Mouse (Mus musculus): Measurements from ENCODE around the gene Bsn. TPM values are rescaled to one million over a fixed set of nuclear protein-coding genes. Genes with fewer than 3 reads are reported as not detected.

Gene Bsn
- polyA plus RNA-seq, 1 experiment from 2014 or later = 0.36 TPM

GRCm38 (mm10) chr9:108121170-108121969 is 68.8 kb downstream of the Bsn start:
- Histone ChIP-seq H3K4me1 (peaks cover 19% of the 10 kb centered on the region), H3K9ac (no peak overlapping the region), H3K9me3 (no peaks in the 10 kb centered on the region), H3K4me3 (no peak overlapping the region), H3K4me2 (no peak overlapping the region), H3K27me3 (replicated peaks) (peaks cover 5% of the 10 kb centered on the region; the same call in 1 of the 2 replicates), H3K27ac (replicated peaks) (no peak overlapping the region), H3K36me3 (no peaks in the 10 kb centered on the region)
- 82% methylated on average over 10 of the region's 10 CpGs for WGBS
- no peak for ATAC-seq (ENCODE audit: extremely low read depth, insufficient number of reproducible peaks, low FRiP score, low TSS enrichment)

- 85% methylated on average over 8 of the region's 8 CpGs for WGBS
- peaks cover 12% of the 10 kb centered on the region for H3K27me3 ChIP-seq (replicated peaks)
- no peak overlapping the region for H3K4me3 ChIP-seq
- H3K9ac ChIP-seq = no peak overlapping the region
- no peaks in the 10 kb centered on the region for H3K9me3 ChIP-seq
- H3K36me3 ChIP-seq = no peaks in the 10 kb centered on the region
- peak overlapping the region; percentile 85; the same call in 1 of the 2 replicates for H3K27ac ChIP-seq (replicated peaks)
- H3K4me2 ChIP-seq = peak overlapping the region; percentile 31; the same call in 1 of the 2 replicates
- ATAC-seq (ENCODE audit: extremely low read depth, insufficient number of reproducible peaks, low FRiP score, low TSS enrichment) = no peak
- H3K4me1 ChIP-seq = peaks cover 19% of the 10 kb centered on the region
These were observed 69.5 kb downstream of the Bsn start for GRCm38 (mm10) chr9:108120671-108121070.

- ATAC-seq (ENCODE audit: extremely low read depth, insufficient number of reproducible peaks, low FRiP score, low TSS enrichment) = peak; percentile 76; the same call in 1 of the 2 replicates
- peak overlapping the region; percentile 76 for H3K9ac ChIP-seq
- H3K27ac ChIP-seq (replicated peaks) = peak overlapping the region; percentile 85
These were observed 70.2 kb downstream of the Bsn start for GRCm38 (mm10) chr9:108119891-108120411.

GRCm38 (mm10) chr9:108117143-108117542 is 73.0 kb downstream of the Bsn start:
- H3K36me3 ChIP-seq = no peaks in the 10 kb centered on the region
- peaks cover 47% of the 10 kb centered on the region for H3K27me3 ChIP-seq (replicated peaks)
- H3K9me3 ChIP-seq = no peaks in the 10 kb centered on the region
- 0 out of 2 replicates have a peak overlapping the region, but pooled peaks have one; percentile 6 for H3K9ac ChIP-seq
- H3K27ac ChIP-seq (replicated peaks) = no peak overlapping the region
- no peak overlapping the region for H3K4me2 ChIP-seq
- H3K4me3 ChIP-seq = no peak overlapping the region
- ATAC-seq (ENCODE audit: extremely low read depth, insufficient number of reproducible peaks, low FRiP score, low TSS enrichment) = no peak
- WGBS = 50% methylated on average over 4 of the region's 4 CpGs
- peaks cover 19% of the 10 kb centered on the region for H3K4me1 ChIP-seq

More at GRCm38 (mm10) chr9:108119891-108120411, 70.2 kb downstream of the Bsn start:
- Histone ChIP-seq H3K4me3 (no peak overlapping the region), H3K9me3 (no peaks in the 10 kb centered on the region), H3K4me2 (peak overlapping the region; percentile 31), H3K27me3 (replicated peaks) (peaks cover 19% of the 10 kb centered on the region), H3K4me1 (peaks cover 19% of the 10 kb centered on the region), H3K36me3 (no peaks in the 10 kb centered on the region)
- 21% methylated on average over 11 of the region's 11 CpGs for WGBS

- H3K9ac ChIP-seq = no peak overlapping the region; the same call in 1 of the 2 replicates
- H3K4me2 ChIP-seq = peak overlapping the region; percentile 27; the same call in 1 of the 2 replicates
- no peaks in the 10 kb centered on the region for H3K36me3 ChIP-seq
- peaks cover 25% of the 10 kb centered on the region for H3K4me1 ChIP-seq
- H3K9me3 ChIP-seq = no peaks in the 10 kb centered on the region
- 55% methylated on average over 43 of the region's 43 CpGs for WGBS
- peaks cover 54% of the 10 kb centered on the region for H3K27me3 ChIP-seq (replicated peaks)
- no peak for ATAC-seq (ENCODE audit: extremely low read depth, insufficient number of reproducible peaks, low FRiP score, low TSS enrichment)
- H3K4me3 ChIP-seq = no peak overlapping the region
- no peak overlapping the region for H3K27ac ChIP-seq (replicated peaks)
These were observed 74.7 kb downstream of the Bsn start for GRCm38 (mm10) chr9:108115290-108116077.

- H3K9me3 ChIP-seq = no peaks in the 10 kb centered on the region
- no peak for ATAC-seq (ENCODE audit: extremely low read depth, insufficient number of reproducible peaks, low FRiP score, low TSS enrichment)
- H3K27me3 ChIP-seq (replicated peaks) = peaks cover 62% of the 10 kb centered on the region
- WGBS = 92% methylated on average over 18 of the region's 18 CpGs
- no peak overlapping the region for H3K4me3 ChIP-seq
- H3K9ac ChIP-seq = no peak overlapping the region
- no peak overlapping the region for H3K27ac ChIP-seq (replicated peaks)
- H3K4me1 ChIP-seq = peaks cover 26% of the 10 kb centered on the region
- H3K4me2 ChIP-seq = no peak overlapping the region
- no peaks in the 10 kb centered on the region for H3K36me3 ChIP-seq
These were observed 77.4 kb downstream of the Bsn start for GRCm38 (mm10) chr9:108112719-108113340.

GRCm38 (mm10) chr9:108111593-108112121 is 78.5 kb downstream of the Bsn start:
- peak overlapping the region; percentile 78 for H3K4me2 ChIP-seq
- H3K9me3 ChIP-seq = no peaks in the 10 kb centered on the region
- WGBS = 67% methylated on average over 17 of the region's 17 CpGs
- H3K27ac ChIP-seq (replicated peaks) = 0 out of 2 replicates have a peak overlapping the region, but pooled peaks have one; percentile 8
- peaks cover 26% of the 10 kb centered on the region for H3K4me1 ChIP-seq
- H3K9ac ChIP-seq = peak overlapping the region; percentile 79
- ATAC-seq (ENCODE audit: extremely low read depth, insufficient number of reproducible peaks, low FRiP score, low TSS enrichment) = no peak
- H3K4me3 ChIP-seq = peak overlapping the region; percentile 48
- H3K36me3 ChIP-seq = no peaks in the 10 kb centered on the region
- peaks cover 60% of the 10 kb centered on the region for H3K27me3 ChIP-seq (replicated peaks)

- Histone ChIP-seq H3K4me2 (peak overlapping the region; percentile 78), H3K27ac (replicated peaks) (0 out of 2 replicates have a peak overlapping the region, but pooled peaks have one; percentile 8), H3K4me1 (peaks cover 26% of the 10 kb centered on the region), H3K36me3 (no peaks in the 10 kb centered on the region), H3K4me3 (peak overlapping the region; percentile 48), H3K9ac (peak overlapping the region; percentile 79), H3K9me3 (no peaks in the 10 kb centered on the region), H3K27me3 (replicated peaks) (peaks cover 55% of the 10 kb centered on the region)
- 12% methylated on average over 22 of the region's 22 CpGs for WGBS
- no peak for ATAC-seq (ENCODE audit: extremely low read depth, insufficient number of reproducible peaks, low FRiP score, low TSS enrichment)
These were observed 79.0 kb downstream of the Bsn start for GRCm38 (mm10) chr9:108111101-108111592.

- Histone ChIP-seq H3K4me3 (peak overlapping the region; percentile 48; the same call in 1 of the 2 replicates), H3K36me3 (no peaks in the 10 kb centered on the region), H3K9ac (peak overlapping the region; percentile 79), H3K27ac (replicated peaks) (no peak overlapping the region), H3K27me3 (replicated peaks) (peaks cover 55% of the 10 kb centered on the region), H3K9me3 (no peaks in the 10 kb centered on the region), H3K4me1 (peaks cover 29% of the 10 kb centered on the region), H3K4me2 (peak overlapping the region; percentile 78)
- 78% methylated on average over 16 of the region's 16 CpGs for WGBS
- no peak for ATAC-seq (ENCODE audit: extremely low read depth, insufficient number of reproducible peaks, low FRiP score, low TSS enrichment)
These were observed 80.0 kb downstream of the Bsn start for GRCm38 (mm10) chr9:108110160-108110559.

- Histone ChIP-seq H3K9me3 (no peaks in the 10 kb centered on the region), H3K4me1 (peaks cover 38% of the 10 kb centered on the region), H3K9ac (no peak overlapping the region), H3K36me3 (no peaks in the 10 kb centered on the region), H3K4me3 (no peak overlapping the region), H3K4me2 (no peak overlapping the region), H3K27me3 (replicated peaks) (peaks cover 37% of the 10 kb centered on the region), H3K27ac (replicated peaks) (no peak overlapping the region)
- no peak for ATAC-seq (ENCODE audit: extremely low read depth, insufficient number of reproducible peaks, low FRiP score, low TSS enrichment)
- WGBS = 91% methylated on average over 16 of the region's 16 CpGs
These were observed 82.3 kb downstream of the Bsn start for GRCm38 (mm10) chr9:108107867-108108266.

Data from heart, embryonic 13.5 days (tissue).